Mouse (Mus musculus): ENCODE results near the gene Ubash3a.

- TF ChIP-seq CTCF (IDR thresholded peaks at IDR 0.05; ENCODE audit: borderline replicate concordance, insufficient read depth, low read depth, low read length), result no peak
- no peak for TF ChIP-seq POLR2A (IDR thresholded peaks at IDR 0.05; ENCODE audit: borderline replicate concordance, insufficient read depth, low read length)
Measured at GRCm38 (mm10) chr17:31209376-31209930, 1.8 kb downstream of the Ubash3a start.
